Mouse (Mus musculus) left cerebral cortex, postnatal 10 days (tissue): ENCODE results near the gene Synj2. TPM values are rescaled to one million over a fixed set of nuclear protein-coding genes. Genes with fewer than 3 reads are reported as not detected.

Experiments used
- DNase-seq, 2 experiments: peaks; one replicate each; pipeline ENCODE4 v3.0.0; 2021 to 2022; ENCODE audit warnings: low spot score in 2 of 2, mixed read lengths in 1 of 2; ENCODE audit errors: extremely low spot score in 1 of 2
- intact Hi-C: fragments of 180-260 bp; cut with DNase I; formaldehyde crosslinking; loops from one replicate; pipeline ENCODE4 v1.15.1; 2025
- total RNA-seq, 2 experiments: library from RNA; stranded (reverse); gene quantifications; 2 replicates each; pipeline ENCODE4 v1.2.3; 2021

Synj2 gene
- total RNA-seq, 2 experiments from 2014 or later, result 32.8 to 34.8 TPM

DNA sequence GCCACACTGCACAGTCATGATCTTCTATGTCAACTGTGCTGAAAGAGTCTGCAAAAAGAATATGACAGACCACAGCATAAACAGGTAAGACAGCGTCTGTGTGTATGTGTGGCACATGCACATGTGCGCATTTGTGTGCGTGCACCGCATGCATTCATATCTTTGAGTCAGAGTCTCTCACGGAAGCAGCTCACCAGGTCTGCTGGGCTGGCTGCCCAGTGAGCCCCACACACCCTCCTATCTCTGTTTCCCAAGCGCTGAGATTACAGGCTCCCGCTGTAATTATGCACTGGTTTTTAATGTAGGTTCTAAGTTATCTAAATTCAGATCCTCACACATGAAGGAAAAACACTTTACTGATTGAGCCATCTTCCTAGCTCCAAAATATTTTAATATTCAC is 126.5 kb downstream of the Synj2 start:
- no peak for DNase-seq
- intact Hi-C loops, result no loop called here

GRCm38 (mm10) chr17:6069866-6070265 is 128.8 kb downstream of the Synj2 start:
- intact Hi-C loops, result no loop called here
- DNase-seq, result no peak

GRCm38 (mm10) chr17:6073405-6073804 is 132.3 kb downstream of the Synj2 start:
- DNase-seq, result no peak
- intact Hi-C loops, result no loop called here

DNA sequence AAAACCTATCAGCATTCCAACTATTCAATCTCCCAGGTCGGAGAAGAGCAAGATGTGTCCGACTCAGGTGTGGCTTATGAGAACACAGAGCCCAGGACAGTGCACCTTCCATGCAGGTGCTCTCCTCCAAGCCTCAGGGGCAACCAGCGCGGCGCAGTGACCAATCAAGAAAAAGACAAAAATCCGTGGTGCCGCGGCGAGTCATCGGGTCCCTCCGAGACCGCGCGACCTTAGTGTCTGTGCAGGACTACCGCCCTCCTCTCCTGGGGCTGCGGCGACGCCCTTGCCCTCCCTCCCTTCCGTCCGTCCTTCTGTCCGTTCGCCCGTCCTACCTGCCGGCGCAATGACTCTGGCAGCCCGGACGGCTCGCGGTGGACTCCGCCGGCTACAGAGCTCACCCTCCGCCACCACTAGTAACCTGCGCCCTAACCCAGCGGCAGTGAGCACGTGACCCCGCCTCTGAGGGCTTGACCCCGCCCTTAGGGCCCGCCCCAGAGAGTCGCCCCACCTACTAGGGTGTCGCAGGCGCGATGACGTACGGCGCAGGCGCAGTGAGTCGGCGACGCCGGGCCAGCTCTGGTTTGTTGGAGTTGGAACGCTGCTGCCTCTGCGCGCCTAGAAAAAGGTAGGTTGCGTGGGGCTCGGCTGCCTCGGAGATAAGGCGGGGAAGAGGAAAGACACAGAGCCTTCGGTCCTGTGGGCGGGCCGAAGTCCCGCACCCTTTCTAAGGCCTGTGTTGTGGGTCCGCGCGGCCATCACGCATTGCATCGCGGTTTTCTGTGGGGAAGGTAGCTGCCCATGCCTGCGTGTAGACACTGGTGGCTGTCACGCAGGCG is 138.4 kb downstream of the Synj2 start, which contains the start of the genes Serac1 and Gtf2h5:
Gene Serac1 (minus strand): TSS at position 455 of the 836 bp plus-strand sequence.
Gene Gtf2h5 (plus strand): TSS at position 500 of the 836 bp plus-strand sequence.
- DNase-seq, result peak; percentile 96 to 98
- intact Hi-C loops, result no loop called here

- DNase-seq, result no peak
- intact Hi-C loops, result no loop called here
Observed at GRCm38 (mm10) chr17:6083323-6083890, 142.3 kb downstream of the Synj2 start.

DNA sequence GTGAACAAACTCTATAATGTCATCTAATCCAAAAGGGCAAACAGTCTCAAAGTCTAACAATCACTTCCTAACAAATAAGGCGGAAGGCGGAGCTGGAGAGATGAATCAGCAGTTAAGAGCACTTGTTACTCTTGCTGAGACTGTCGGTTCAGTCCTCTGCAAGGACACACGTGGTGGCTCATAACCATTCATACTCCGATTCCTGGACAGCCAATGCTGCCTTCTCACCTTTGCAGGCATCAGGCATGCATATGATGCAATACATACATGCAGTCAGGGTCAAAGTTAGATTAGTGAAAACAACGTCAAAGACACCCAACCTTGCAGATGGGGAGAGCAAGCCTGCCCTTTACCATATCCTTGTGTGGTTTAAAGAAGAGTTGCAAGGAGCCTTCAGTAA is 150.5 kb downstream of the Synj2 start:
- intact Hi-C loops, result no loop called here
- no peak for DNase-seq

Other genes starting within 250 kb of the Synj2 start
- gene Snx9, start 100.0 kb upstream of the Synj2 start, total RNA-seq, result 10 to 100 TPM in 1 of 2 experiments, 1 to 10 TPM in 1; 10.0 to 10.9 TPM
- 10 to 100 TPM; 14.2 to 17.4 TPM for gene Serac1, start 138.5 kb downstream of the Synj2 start, total RNA-seq
- 100 to 1,000 TPM; 167 to 180 TPM for gene Gtf2h5, start 138.5 kb downstream of the Synj2 start, total RNA-seq
- gene Tulp4, start 165.2 kb downstream of the Synj2 start, total RNA-seq, result 100 to 1,000 TPM; 296 to 306 TPM